In genomic region chr12:112143833-112144201, GRCm38 (mm10) we compare ENCODE assay signal across 8 mouse cellular contexts. TPM values are rescaled to one million over a fixed set of nuclear protein-coding genes. Genes with fewer than 3 reads are reported as not detected.
DNase-seq lines count a peak whose midpoint lies in the region; ATAC-seq and TF ChIP-seq lines count a peak whose summit lies in the region.

No protein-coding gene starts in this region.

- H3K9ac ChIP-seq in embryonic facial prominence, embryonic 15.5 days, result no peak overlapping the region
- H3K9ac ChIP-seq in intestine, embryonic 16.5 days (ENCODE audit: low read depth, low read length), result peak overlapping the region; percentile 3; the same call in 1 of the 2 replicates
- H3K9ac ChIP-seq in neural tube, embryonic 13.5 days, result peak overlapping the region; percentile 75

- H3K36me3 ChIP-seq in embryonic facial prominence, embryonic 15.5 days, result no peaks in the 10 kb centered on the region
- H3K36me3 ChIP-seq in intestine, embryonic 16.5 days (ENCODE audit: control insufficient read depth, insufficient read depth, low read length), result no peaks in the 10 kb centered on the region
- H3K36me3 ChIP-seq in neural tube, embryonic 13.5 days, result no peaks in the 10 kb centered on the region

- 0 out of 2 replicates have a peak, but pooled peaks have one; percentile 7 for TF ChIP-seq CTCF in layer of hippocampus, adult 2 months (conservative IDR thresholded peaks at IDR 0.05)

- peak overlapping the region; percentile 92 for H3K4me2 ChIP-seq in embryonic facial prominence, embryonic 15.5 days (replicated peaks)
- peak overlapping the region; percentile 94 for H3K4me2 ChIP-seq in intestine, embryonic 16.5 days (ENCODE audit: low read depth, low read length)
- H3K4me2 ChIP-seq in neural tube, embryonic 13.5 days, result peak overlapping the region; percentile 83

- under 1% methylated on average over 42 of the region's 52 CpGs for WGBS in embryonic facial prominence, embryonic 15.5 days
- WGBS in intestine, embryonic 16.5 days, result under 1% methylated on average over 44 of the region's 52 CpGs
- under 1% methylated on average over 30 of the region's 52 CpGs for WGBS in neural tube, embryonic 13.5 days

- peaks cover 38% of the 10 kb centered on the region for H3K27me3 ChIP-seq in embryonic facial prominence, embryonic 15.5 days
- H3K27me3 ChIP-seq in intestine, embryonic 16.5 days (replicated peaks; ENCODE audit: control insufficient read depth, insufficient read depth, low read length), result peaks cover 49% of the 10 kb centered on the region
- H3K27me3 ChIP-seq in neural tube, embryonic 13.5 days, result peaks cover 82% of the 10 kb centered on the region

- no peak overlapping the region for H3K27ac ChIP-seq in layer of hippocampus, adult 2 months
- H3K27ac ChIP-seq in embryonic facial prominence, embryonic 15.5 days (replicated peaks), result no peak overlapping the region
- no peak overlapping the region for H3K27ac ChIP-seq in intestine, embryonic 16.5 days (ENCODE audit: low read length)
- peak overlapping the region; percentile 73 for H3K27ac ChIP-seq in neural tube, embryonic 13.5 days (replicated peaks)

- no peak for DNase-seq in layer of hippocampus, adult 2 months (ENCODE audit: low spot score in 2 of 2)
- DNase-seq in layer of hippocampus, adult 18-20 months (ENCODE audit: low spot score in 2 of 2), result no peak
- DNase-seq in layer of hippocampus, adult 9-10 months (ENCODE audit: low spot score), result no peak
- no peak for DNase-seq in ovary, postnatal 14 days (ENCODE audit: low spot score)
- no peak for DNase-seq in cerebellum, adult 11 months

- H3K4me1 ChIP-seq in embryonic facial prominence, embryonic 15.5 days, result peaks cover 55% of the 10 kb centered on the region
- peaks cover 33% of the 10 kb centered on the region for H3K4me1 ChIP-seq in intestine, embryonic 16.5 days (ENCODE audit: control insufficient read depth, insufficient read depth, low read length)
- H3K4me1 ChIP-seq in neural tube, embryonic 13.5 days (replicated peaks), result peaks cover 63% of the 10 kb centered on the region

- H3K4me3 ChIP-seq in layer of hippocampus, adult 2 months, result peak overlapping the region; percentile 55
- peak overlapping the region; percentile 68 for H3K4me3 ChIP-seq in embryonic facial prominence, embryonic 15.5 days (replicated peaks)
- peak overlapping the region; percentile 48 for H3K4me3 ChIP-seq in intestine, embryonic 16.5 days (ENCODE audit: low read length)
- H3K4me3 ChIP-seq in neural tube, embryonic 13.5 days, result peak overlapping the region; percentile 49

- no peak for ATAC-seq in embryonic facial prominence, embryonic 15.5 days (ENCODE audit: insufficient number of reproducible peaks, low FRiP score, low TSS enrichment, low read depth)
- ATAC-seq in intestine, embryonic 16.5 days, result no peak
- no peak for ATAC-seq in neural tube, embryonic 13.5 days (ENCODE audit: low read depth)

- no peaks in the 10 kb centered on the region for H3K9me3 ChIP-seq in embryonic facial prominence, embryonic 15.5 days (replicated peaks)
- H3K9me3 ChIP-seq in intestine, embryonic 16.5 days (ENCODE audit: control insufficient read depth, low read length), result no peaks in the 10 kb centered on the region
- no peaks in the 10 kb centered on the region for H3K9me3 ChIP-seq in neural tube, embryonic 13.5 days

RNA-seq across cellular contexts. Expression of gene Kif26a, which starts 2.2 kb away (rescaled TPM):
- 1 to 10 TPM; 5.0 to 5.8 TPM for total RNA-seq in layer of hippocampus, adult 2 months (2021)
- 1 to 10 TPM; 3.9 to 4.5 TPM for total RNA-seq in layer of hippocampus, adult 18-20 months (2021)
- polyA plus RNA-seq in embryonic facial prominence, embryonic 15.5 days (2015; fragmentation: Nextera tagmentation; extraction: Ambion mirVana), result 7.9 and 9.5 TPM in 2 replicates
- 1.9 and 2.4 TPM in 2 replicates for polyA plus RNA-seq in intestine, embryonic 16.5 days (2015; fragmentation: Nextera tagmentation; extraction: Ambion mirVana)
- 4.7 and 4.9 TPM in 2 replicates for polyA plus RNA-seq in neural tube, embryonic 13.5 days (2015; fragmentation: Nextera tagmentation; extraction: Ambion mirVana)

RNA-seq across cellular contexts. Expression of gene Aspg, which starts 37.3 kb away (rescaled TPM):
- 1 to 10 TPM; 1.4 to 3.4 TPM for total RNA-seq in layer of hippocampus, adult 2 months (2021)
- total RNA-seq in layer of hippocampus, adult 18-20 months (2021), result 1 to 10 TPM; 3.8 TPM
- polyA plus RNA-seq in embryonic facial prominence, embryonic 15.5 days (2015; fragmentation: Nextera tagmentation; extraction: Ambion mirVana), result 4.8 and 6.2 TPM in 2 replicates
- polyA plus RNA-seq in intestine, embryonic 16.5 days (2015; fragmentation: Nextera tagmentation; extraction: Ambion mirVana), result 38.4 and 40.4 TPM in 2 replicates
- 0.25 and 0.29 TPM in 2 replicates for polyA plus RNA-seq in neural tube, embryonic 13.5 days (2015; fragmentation: Nextera tagmentation; extraction: Ambion mirVana)
